Mouse (Mus musculus) neural tube, embryonic 11.5 days (tissue): ENCODE results near the gene Gm10271. TPM values are rescaled to one million over a fixed set of nuclear protein-coding genes. Genes with fewer than 3 reads are reported as not detected.

Experiments used
- ATAC-seq: fragments of 200-750 bp; cut with Nextera tagmentation; 2 replicates; pipeline ENCODE4 v1.8.0; 2017; ENCODE audit warnings: moderate number of reproducible peaks, mild to moderate bottlenecking, moderate TSS enrichment, moderate library complexity; ENCODE audit not compliant: insufficient read depth, low FRiP score, low TSS enrichment
- DNase-seq: peaks from one replicate; pipeline ENCODE4 v3.0.0-alpha.2; 2015; ENCODE audit warnings: low spot score
- H3K27ac ChIP-seq: fragments of 300-500 bp; sonication (generic); 2 replicates; pipeline ENCODE4 v1.5.1; 2014; ENCODE audit warnings: low read depth, mild to moderate bottlenecking, low read length
- H3K27me3 ChIP-seq: fragments of 300-500 bp; sonication (generic); 2 replicates; pipeline ENCODE4 v1.6.1; 2014; ENCODE audit warnings: mild to moderate bottlenecking, low read length, mixed read lengths; ENCODE audit not compliant: control insufficient read depth, insufficient read depth
- H3K36me3 ChIP-seq: fragments of 300-500 bp; sonication (generic); 2 replicates; pipeline ENCODE4 v1.6.1; 2014; ENCODE audit warnings: mild to moderate bottlenecking, low read length, moderate library complexity, mixed read lengths; ENCODE audit not compliant: control insufficient read depth, insufficient read depth
- H3K4me1 ChIP-seq: fragments of 300-500 bp; sonication (generic); 2 replicates; pipeline ENCODE4 v1.6.1; 2014; ENCODE audit warnings: low read length, mixed read lengths; ENCODE audit not compliant: control insufficient read depth, insufficient read depth
- H3K4me2 ChIP-seq: fragments of 300-500 bp; sonication (generic); 2 replicates; pipeline ENCODE4 v1.6.1; 2014; ENCODE audit warnings: low read depth, mild to moderate bottlenecking, moderate library complexity
- H3K4me3 ChIP-seq: fragments of 300-500 bp; sonication (generic); 2 replicates; pipeline ENCODE4 v1.5.1; 2014; ENCODE audit warnings: low read depth, low read length
- H3K9ac ChIP-seq: fragments of 300-500 bp; sonication (generic); 2 replicates; pipeline ENCODE4 v1.6.1; 2014; ENCODE audit warnings: mild to moderate bottlenecking, low read length
- H3K9me3 ChIP-seq: fragments of 300-500 bp; sonication (generic); 2 replicates; pipeline ENCODE4 v1.6.1; 2016; ENCODE audit warnings: low read length; ENCODE audit not compliant: control insufficient read depth
- WGBS: fragments of 180-500 bp; shearing (Covaris S2); extraction: QIAGEN DNeasy Blood & Tissue Kit; methylation state at CpG from one replicate; pipeline ENCODE4 v1.1.7; 2014; 5-methylcytosine and 5-hydroxymethylcytosine counted together
- polyA plus RNA-seq: library from polyadenylated mRNA; unstranded; fragments of >200 nt; fragmentation: Nextera tagmentation; extraction: Ambion mirVana; gene quantifications from 2 replicates; pipeline ENCODE4 v1.2.1, GENCODE M21; 2014

Gene Gm10271
- polyA plus RNA-seq, 1 experiment from 2014 or later: not detected

- 92% methylated on average over 15 of the region's 15 CpGs for WGBS
- Histone ChIP-seq H3K9me3 (no peaks in the 10 kb centered on the region), H3K4me1 (no peaks in the 10 kb centered on the region), H3K27ac (no peak overlapping the region), H3K4me2 (no peak overlapping the region), H3K4me3 (no peak overlapping the region), H3K36me3 (0 out of 2 replicates have a peak, but pooled peaks cover 2% of the 10 kb centered on the region), H3K27me3 (no peaks in the 10 kb centered on the region), H3K9ac (no peak overlapping the region)
- DNase-seq (no peak), ATAC-seq (no peak)
Measured at GRCm38 (mm10) chr10:116921416-116921815, 51.0 kb downstream of the Gm10271 start.

DNA sequence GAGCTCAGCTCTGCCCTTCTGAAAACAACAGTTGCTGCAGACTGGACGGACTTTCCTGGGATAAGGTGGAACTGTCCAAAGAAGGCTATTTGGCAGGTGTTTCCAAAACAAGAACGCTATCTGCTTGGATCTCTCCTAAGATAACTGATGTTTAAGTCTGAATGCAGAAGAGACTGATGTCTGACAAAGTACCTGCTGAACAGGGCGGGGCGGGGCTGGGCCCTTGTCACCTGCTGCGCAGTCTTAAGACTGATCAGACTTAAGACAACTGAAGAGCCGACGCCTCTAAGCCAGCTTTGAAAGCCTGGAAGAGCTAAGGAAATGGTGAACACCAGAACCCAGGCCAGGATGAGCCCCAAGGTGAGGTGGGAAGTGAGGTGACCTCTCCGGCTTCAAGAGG, 51.8 kb downstream of the Gm10271 start:
- no peak overlapping the region for H3K9ac ChIP-seq
- no peak overlapping the region for H3K4me3 ChIP-seq
- no peaks in the 10 kb centered on the region for H3K4me1 ChIP-seq
- H3K4me2 ChIP-seq: no peak overlapping the region
- H3K9me3 ChIP-seq: no peaks in the 10 kb centered on the region
- 95% methylated on average over 8 of the region's 8 CpGs for WGBS
- no peaks in the 10 kb centered on the region for H3K27me3 ChIP-seq
- H3K27ac ChIP-seq: no peak overlapping the region
- ATAC-seq (no peak), DNase-seq (no peak)
- 0 out of 2 replicates have a peak, but pooled peaks cover 2% of the 10 kb centered on the region for H3K36me3 ChIP-seq

DNA sequence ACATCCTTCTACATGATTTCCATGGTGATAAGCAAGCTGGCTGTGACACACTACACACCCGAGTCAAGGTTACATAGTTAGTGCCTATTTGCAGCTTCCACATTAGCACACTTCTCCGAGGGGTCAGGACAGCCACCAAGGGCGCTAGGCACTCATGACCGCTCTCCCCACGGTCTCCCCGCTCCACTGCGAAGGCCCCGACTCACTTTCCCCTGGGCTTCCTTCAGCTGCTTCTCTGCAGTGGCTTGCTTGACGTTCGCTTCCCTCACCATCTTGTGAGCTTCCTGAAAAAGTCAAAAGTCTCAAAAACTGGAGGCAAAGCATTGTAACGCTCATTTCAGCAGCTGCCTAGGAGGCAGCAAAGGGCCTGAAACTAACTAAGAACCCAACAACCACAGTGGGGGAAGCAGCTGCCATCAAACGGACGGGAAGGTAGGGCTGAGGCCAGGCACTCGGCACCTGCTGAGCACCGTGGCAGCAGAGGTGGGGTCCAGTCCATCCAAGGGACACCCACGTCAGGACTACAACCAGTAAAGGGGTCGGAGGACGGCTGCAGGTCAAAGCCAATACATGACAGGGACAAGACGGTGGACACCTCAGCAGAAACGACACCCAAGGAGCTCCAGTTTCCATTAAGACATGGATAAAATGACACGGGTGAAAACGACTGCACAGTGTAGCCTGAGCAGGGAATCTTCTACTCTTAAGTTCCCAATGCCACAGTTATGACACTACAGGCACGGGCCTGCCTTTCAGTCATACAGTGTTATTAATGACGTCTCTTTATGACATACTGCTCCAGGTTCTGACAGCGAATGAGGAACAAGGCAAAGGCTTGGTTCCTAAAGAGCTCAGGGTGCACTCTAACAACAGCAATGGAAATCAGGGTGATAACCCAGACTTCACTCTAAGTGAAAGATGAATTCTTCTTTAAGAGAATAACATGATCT, 52.8 kb downstream of the Gm10271 start:
- Histone ChIP-seq H3K27me3 (no peaks in the 10 kb centered on the region), H3K4me3 (no peak overlapping the region), H3K4me2 (no peak overlapping the region), H3K9me3 (no peaks in the 10 kb centered on the region), H3K27ac (no peak overlapping the region), H3K9ac (no peak overlapping the region), H3K36me3 (0 out of 2 replicates have a peak, but pooled peaks cover 2% of the 10 kb centered on the region), H3K4me1 (no peaks in the 10 kb centered on the region)
- 86% methylated on average over 25 of the region's 25 CpGs for WGBS
- DNase-seq (no peak), ATAC-seq (no peak)

GRCm38 (mm10) chr10:116916581-116916980, 55.8 kb downstream of the Gm10271 start:
- H3K27ac ChIP-seq: no peak overlapping the region
- H3K36me3 ChIP-seq: 0 out of 2 replicates have a peak, but pooled peaks cover 2% of the 10 kb centered on the region
- H3K9ac ChIP-seq: no peak overlapping the region
- H3K27me3 ChIP-seq: no peaks in the 10 kb centered on the region
- no peak overlapping the region for H3K4me3 ChIP-seq
- DNase-seq (no peak), ATAC-seq (no peak)
- no peak overlapping the region for H3K4me2 ChIP-seq
- 77% methylated on average over 8 of the region's 8 CpGs for WGBS
- no peaks in the 10 kb centered on the region for H3K4me1 ChIP-seq
- H3K9me3 ChIP-seq: no peaks in the 10 kb centered on the region

- Histone ChIP-seq H3K4me2 (no peak overlapping the region), H3K27ac (no peak overlapping the region), H3K36me3 (peaks cover 2% of the 10 kb centered on the region; the same call in 1 of the 2 replicates), H3K4me3 (no peak overlapping the region), H3K9ac (no peak overlapping the region), H3K9me3 (no peaks in the 10 kb centered on the region), H3K4me1 (no peaks in the 10 kb centered on the region), H3K27me3 (no peaks in the 10 kb centered on the region)
- no peak for DNase-seq
- 95% methylated on average over 8 of the region's 8 CpGs for WGBS
- ATAC-seq: no peak
Measured at GRCm38 (mm10) chr10:116915286-116915685, 57.1 kb downstream of the Gm10271 start.

GRCm38 (mm10) chr10:116914586-116914985, 57.8 kb downstream of the Gm10271 start:
- no peak overlapping the region for H3K4me3 ChIP-seq
- WGBS: 93% methylated on average over 9 of the region's 9 CpGs
- no peak overlapping the region for H3K4me2 ChIP-seq
- DNase-seq (no peak), ATAC-seq (no peak)
- no peaks in the 10 kb centered on the region for H3K9me3 ChIP-seq
- H3K4me1 ChIP-seq: no peaks in the 10 kb centered on the region
- no peaks in the 10 kb centered on the region for H3K27me3 ChIP-seq
- peaks cover 4% of the 10 kb centered on the region for H3K36me3 ChIP-seq
- no peak overlapping the region for H3K27ac ChIP-seq
- no peak overlapping the region for H3K9ac ChIP-seq

- no peak overlapping the region for H3K4me2 ChIP-seq
- H3K4me1 ChIP-seq: no peaks in the 10 kb centered on the region
- H3K27me3 ChIP-seq: no peaks in the 10 kb centered on the region
- ATAC-seq (no peak), DNase-seq (no peak)
- no peak overlapping the region for H3K9ac ChIP-seq
- peaks cover 4% of the 10 kb centered on the region for H3K36me3 ChIP-seq
- no peaks in the 10 kb centered on the region for H3K9me3 ChIP-seq
- WGBS: 90% methylated on average over 17 of the region's 17 CpGs
- no peak overlapping the region for H3K4me3 ChIP-seq
- no peak overlapping the region for H3K27ac ChIP-seq
Measured at GRCm38 (mm10) chr10:116913647-116914273, 58.6 kb downstream of the Gm10271 start.

DNA sequence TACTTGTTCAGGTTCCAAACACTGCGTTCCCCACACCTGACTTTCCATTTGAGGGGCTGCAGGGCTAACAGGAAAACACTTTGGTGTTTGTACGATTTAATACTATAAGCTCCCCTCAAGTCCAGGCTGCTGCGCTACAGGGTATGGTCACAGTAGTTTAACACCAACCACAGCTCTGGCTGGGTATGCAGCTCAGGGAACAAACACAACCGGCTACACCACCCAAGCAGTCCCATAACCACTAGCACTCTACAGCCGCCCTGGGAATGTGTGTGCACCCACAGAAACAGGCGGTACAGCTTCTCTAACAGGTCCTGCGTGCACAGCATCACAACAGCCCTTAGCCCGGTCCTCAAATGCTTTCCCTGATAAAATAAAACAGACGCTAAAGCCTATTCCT, 59.6 kb downstream of the Gm10271 start:
- Histone ChIP-seq H3K27me3 (no peaks in the 10 kb centered on the region), H3K4me3 (no peak overlapping the region), H3K9me3 (no peaks in the 10 kb centered on the region), H3K36me3 (peaks cover 4% of the 10 kb centered on the region), H3K9ac (no peak overlapping the region), H3K4me1 (no peaks in the 10 kb centered on the region), H3K4me2 (no peak overlapping the region), H3K27ac (no peak overlapping the region)
- ATAC-seq (no peak), DNase-seq (no peak)
- WGBS: 91% methylated on average over 9 of the region's 9 CpGs
